Mouse (Mus musculus) layer of hippocampus, adult 8-10 months (tissue): ENCODE data around the gene Map4k2. TPM values are rescaled to one million over a fixed set of nuclear protein-coding genes. Genes with fewer than 3 reads are reported as not detected.
A peak's percentile ranks its signal among the peaks of the same experiment; 100 is the strongest.

Experiments
- DNase-seq, 2 experiments: peaks; one replicate each; pipeline ENCODE4 v3.0.0; 2022; ENCODE audit warnings: low spot score in 2 of 2
- total RNA-seq, 4 experiments: library from RNA; stranded (reverse); gene quantifications; 2 replicates each; pipeline ENCODE4 v1.2.4; 2022

Gene Map4k2
- total RNA-seq, 4 experiments from 2014 or later: 85.0 to 114 (median 103) TPM

- DNase-seq: no peak
Observed at GRCm38 (mm10) chr19:6343996-6344395, 3.1 kb downstream of the Map4k2 start.

GRCm38 (mm10) chr19:6346023-6346422 lies 5.1 kb downstream of the Map4k2 start:
- no peak for DNase-seq

DNA sequence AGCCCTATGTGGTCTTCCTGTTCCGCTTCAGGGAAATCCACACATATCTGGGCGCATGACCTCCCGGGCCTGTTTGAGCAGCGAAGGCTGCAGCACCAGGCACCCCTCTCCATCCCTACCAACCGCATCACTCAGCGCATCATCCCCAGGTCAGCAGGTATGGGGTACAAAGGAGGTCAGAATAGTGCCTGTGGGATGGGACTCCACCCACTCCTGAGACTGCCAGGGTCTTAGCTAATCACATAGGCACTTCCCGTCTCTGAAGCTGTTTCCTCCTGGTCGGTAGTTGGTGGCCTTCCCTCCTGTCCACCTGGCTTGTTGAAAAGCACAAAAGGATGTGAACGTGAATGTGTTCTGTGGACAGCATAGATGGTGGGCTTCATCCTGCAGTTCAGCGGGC lies 5.7 kb downstream of the Map4k2 start:
- DNase-seq: no peak

DNA sequence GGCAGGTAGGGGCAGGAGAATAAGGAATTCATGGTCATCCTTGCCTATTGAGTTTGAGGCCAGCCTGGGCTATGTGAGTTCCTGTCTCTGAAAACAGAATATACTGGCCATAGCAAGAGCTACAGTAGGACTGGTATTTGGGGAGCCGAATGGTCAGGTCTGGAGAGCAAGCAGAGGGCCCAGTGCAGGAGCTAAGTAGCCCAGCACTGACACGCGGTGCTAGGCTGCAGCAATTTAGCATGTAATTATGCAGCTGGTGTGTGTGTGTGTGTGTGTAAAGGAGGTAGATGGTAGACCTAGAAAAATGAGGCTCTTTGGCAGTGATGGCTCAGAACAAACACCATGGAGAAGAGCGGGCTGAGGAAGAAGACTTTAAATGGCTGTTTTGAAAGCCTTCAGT lies 6.7 kb downstream of the Map4k2 start:
- DNase-seq: no peak

DNA sequence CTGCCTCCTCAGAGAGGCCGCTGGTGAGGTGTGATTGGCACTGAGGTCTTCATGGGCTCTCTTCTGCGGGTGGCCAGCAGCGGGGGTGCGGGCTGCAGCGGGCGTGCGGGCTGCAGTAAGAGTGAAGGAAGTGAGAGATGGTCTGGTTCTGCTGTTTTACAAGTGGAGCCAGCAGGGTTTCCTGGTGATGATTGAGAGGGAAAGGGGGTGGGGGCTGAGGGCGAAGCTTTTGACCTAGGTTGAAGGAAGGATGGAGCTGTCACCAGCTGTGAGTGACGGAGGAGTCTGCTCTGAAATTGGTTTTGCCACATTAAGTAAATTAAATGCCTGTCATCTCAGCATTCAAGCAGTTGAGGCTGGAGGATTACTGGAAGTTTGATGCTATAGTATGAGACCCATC lies 7.8 kb downstream of the Map4k2 start:
- DNase-seq: no peak

DNA sequence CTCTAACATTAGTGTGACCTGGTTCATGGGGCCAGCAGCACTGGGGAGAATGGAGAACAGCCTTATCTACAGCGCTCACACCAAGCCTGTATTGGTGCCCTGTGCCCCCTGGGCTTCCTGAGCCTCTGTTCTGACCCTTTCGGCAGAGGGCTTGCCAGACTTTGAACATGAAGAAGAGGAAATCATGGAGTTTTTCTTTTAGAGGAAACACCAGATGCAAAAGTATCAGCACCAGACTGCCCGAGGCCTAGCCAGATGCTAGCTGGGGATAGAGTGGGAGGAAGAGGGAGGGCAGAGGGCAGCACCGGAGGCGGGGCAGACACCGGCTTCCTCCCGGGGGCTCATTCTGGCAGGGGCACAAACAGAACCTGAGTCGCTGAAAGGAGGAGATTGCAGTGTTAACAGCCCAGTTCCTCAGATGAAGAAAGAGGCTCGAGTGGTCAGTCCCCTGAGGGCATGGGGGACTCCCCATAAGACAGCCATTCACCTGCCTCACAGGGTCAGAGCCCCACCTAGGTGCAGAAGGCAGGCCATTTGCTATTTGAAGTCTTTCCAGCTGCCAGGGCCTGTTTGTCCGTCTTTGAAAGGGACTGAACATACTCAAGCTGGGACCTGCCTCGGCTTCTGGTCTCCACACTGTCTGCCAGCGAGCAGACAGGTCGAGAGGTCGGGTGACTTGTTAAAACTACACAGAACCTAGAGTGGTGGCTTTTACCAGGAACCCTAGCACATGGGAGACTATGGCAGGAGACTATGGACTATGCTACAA lies 8.5 kb downstream of the Map4k2 start:
- DNase-seq: no peak

DNA sequence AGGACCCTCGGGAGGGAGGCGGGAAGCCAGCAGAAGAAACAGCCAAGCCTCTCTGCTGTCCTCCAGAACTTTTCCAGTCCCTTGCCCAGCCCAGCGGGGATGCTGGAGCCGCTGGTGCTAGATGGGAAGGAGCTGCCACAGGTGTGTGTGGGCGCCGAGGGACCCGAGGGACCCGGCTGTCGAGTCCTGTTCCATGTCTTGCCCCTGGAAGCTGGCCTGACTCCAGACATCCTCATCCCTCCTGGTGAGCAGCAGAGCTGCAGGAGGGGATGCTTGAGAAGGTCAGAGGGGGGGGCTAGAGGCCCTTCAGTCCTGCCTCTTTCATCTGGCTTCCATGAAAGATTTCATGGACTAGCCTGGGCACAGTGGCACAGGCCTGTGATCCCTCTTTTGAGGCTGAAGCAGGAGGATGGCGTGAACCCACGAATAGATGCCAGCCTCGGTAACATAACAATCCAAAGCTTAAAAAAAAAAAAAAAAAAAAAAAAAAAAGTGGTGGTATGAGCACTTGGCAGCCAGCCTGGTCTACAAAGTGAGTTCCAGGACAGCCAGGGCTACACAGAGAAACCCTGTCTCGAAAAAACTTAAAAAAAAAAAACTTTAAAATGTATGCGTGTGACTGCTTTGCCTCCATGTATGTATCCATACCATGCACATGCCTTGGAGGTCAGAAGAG lies 10.6 kb downstream of the Map4k2 start:
- no peak for DNase-seq

- DNase-seq: no peak
Observed at GRCm38 (mm10) chr19:6352107-6352505, 11.2 kb downstream of the Map4k2 start.

DNA sequence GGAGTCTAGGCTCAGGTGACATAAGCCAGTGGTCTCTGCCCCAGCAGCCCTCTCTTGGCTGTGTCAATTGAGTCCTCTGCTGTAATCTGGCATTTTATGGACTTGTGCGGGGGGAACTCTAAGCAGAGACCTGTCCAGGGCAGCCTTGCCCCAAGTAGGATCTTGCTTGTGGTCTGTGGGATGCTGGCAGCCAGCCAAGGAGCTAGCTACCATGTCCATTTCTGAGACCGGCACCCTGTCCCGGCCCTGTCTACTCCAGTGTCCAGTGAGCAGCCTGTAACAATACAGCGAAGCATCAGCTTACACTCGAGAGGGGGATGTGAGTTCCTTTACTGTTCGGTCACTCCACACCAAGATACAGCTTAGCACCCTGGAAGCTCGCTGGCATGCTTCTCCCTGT lies 13.1 kb downstream of the Map4k2 start:
- no peak for DNase-seq

DNA sequence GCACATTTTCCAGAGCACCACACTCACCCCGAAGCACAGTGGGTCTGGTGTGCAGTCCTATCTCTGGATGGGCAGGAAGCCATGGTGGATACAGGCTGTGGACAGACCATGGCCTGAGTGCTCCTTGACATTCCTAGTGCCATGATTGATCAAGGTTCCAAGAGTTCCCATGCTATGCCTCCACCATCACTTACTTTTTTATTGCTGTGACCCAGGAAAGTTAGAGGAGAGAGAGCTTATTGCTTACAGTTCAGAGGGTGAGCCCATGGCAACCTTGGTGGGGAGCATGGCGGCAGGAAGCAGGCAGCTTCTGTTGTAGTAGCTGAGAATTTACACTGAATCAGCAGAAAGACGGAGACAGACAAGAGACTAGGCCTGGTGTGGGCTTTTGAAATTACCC lies 20.4 kb downstream of the Map4k2 start:
- DNase-seq: no peak

GRCm38 (mm10) chr19:6363091-6363410 lies 22.1 kb downstream of the Map4k2 start:
- DNase-seq: no peak

- DNase-seq: peak; percentile 100
Observed at GRCm38 (mm10) chr19:6363411-6364240, 22.7 kb downstream of the Map4k2 start, which contains the start of gene Sf1. TSS of gene Sf1 (plus strand) at chr19:6363690.

GRCm38 (mm10) chr19:6364317-6364725 lies 23.4 kb downstream of the Map4k2 start:
- peak; percentile 88 to 91 for DNase-seq

DNA sequence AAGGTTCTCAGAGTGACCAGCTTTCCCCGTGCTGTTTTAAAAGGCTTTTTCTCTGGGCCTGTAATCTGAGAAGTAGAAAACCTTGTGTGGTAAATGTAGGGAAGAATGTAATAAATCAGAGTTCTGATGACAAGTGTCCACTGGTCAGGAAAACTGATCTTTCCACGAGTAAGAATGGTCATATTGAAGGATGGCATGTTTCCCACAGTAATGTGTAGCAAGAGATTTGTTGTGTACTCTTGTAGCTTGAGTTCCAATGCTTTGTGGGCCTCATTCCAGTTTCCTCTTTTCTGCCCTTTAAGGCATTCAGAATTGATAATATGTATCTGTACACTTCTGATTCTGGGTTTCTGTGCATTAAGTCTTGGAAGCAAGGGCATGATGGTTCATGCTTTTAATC lies 23.9 kb downstream of the Map4k2 start:
- DNase-seq: no peak

- no peak for DNase-seq
Observed at GRCm38 (mm10) chr19:6370175-6370574, 29.2 kb downstream of the Map4k2 start.

DNA sequence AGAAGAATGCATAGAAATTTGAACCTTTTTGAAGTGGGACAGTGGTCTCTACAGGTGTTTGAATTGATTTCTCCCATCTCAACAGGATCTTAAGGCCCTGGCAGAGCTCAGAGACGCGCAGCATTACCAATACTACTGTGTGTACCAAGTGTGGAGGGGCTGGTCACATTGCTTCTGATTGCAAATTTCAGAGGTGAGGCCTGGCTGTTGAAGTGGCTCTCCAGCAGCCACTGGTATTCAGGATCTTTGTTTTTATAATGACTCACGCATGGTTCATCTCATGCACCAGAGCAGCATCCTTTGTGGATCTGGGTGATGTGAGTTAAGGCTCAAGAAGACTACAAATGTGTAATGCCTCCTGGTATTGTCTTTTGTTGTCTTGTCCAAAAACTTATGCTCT lies 31.5 kb downstream of the Map4k2 start:
- no peak for DNase-seq

- DNase-seq: peak; percentile 54 to 70
Observed at GRCm38 (mm10) chr19:6373539-6374400, 32.8 kb downstream of the Map4k2 start.

GRCm38 (mm10) chr19:6374571-6374970 lies 33.6 kb downstream of the Map4k2 start:
- no peak for DNase-seq

DNA sequence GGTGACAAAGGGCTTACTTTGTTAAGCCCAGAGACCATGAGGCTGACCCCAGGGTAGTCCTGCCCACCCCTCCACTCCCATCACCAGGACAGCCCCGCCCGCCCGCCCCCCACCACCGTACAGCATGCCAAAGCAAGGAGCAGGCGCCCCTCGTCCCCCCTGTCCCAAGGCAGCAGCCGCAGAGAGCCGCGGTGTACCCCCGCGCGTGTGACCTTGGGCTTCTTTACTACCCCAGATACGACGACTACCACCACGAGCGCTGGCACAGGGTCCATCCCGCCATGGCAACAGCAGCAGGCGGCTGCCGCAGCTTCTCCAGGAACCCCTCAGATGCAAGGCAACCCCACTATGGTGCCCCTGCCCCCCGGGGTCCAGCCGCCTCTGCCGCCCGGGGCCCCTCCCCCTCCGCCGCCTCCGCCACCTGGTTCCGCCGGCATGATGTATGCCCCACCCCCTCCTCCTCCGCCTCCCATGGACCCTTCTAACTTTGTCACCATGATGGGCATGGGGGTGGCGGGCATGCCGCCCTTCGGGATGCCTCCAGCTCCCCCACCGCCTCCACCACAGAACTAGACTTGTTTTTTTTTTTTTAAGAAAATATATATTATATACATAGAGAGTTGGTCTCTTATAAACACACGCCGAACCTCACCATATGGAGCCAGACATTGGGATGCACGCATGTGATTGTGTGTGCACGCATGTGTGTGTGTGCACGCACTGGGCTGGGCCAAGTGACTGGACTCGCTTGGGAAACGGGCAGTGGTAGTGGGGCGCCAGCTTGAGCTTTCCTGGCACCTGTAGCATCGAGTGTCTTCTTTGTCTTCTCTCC lies 34.7 kb downstream of the Map4k2 start:
- DNase-seq: no peak

DNA sequence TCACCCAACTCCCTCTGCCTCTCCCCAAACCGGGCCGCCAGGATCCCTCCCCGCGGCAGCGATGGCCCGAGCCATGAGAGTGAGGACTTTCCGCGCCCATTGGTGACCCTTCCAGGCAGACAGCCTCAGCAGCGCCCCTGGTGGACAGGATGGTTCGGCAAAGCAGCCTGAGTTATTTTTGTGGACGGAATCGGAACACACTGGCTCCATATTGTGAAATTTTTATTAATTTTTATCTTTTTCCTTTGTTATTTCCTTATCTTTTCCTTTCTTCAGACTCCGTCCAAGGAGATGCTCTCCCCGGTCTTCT lies 35.3 kb downstream of the Map4k2 start:
- no peak for DNase-seq

GRCm38 (mm10) chr19:6376643-6377042 lies 35.7 kb downstream of the Map4k2 start:
- no peak for DNase-seq
